Mouse (Mus musculus): Measurements from ENCODE around the gene Atf7.
A peak's percentile ranks its signal among the peaks of the same experiment; 100 is the strongest.

The Atf7 gene

DNA sequence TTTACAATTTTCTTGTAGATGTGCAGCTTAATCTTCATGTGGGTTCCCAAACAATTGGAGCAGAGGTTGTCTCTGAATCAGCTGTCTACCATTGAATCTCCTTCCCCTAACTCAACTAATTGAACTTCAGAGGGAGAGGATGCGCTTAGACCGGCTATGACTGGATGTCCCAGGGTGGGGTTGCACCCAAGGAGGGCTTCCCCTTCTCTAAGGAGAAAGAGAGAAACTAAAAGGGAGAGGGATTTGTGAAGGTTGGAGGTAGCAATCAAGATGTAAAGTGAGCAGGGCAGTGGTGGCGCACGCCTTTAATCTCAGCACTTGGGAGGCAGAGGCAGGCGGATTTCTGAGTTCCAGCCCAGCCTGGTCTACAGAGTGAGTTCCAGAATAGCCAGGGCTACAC, 5.8 kb downstream of the Atf7 start:
- DNase-seq: no peak

DNA sequence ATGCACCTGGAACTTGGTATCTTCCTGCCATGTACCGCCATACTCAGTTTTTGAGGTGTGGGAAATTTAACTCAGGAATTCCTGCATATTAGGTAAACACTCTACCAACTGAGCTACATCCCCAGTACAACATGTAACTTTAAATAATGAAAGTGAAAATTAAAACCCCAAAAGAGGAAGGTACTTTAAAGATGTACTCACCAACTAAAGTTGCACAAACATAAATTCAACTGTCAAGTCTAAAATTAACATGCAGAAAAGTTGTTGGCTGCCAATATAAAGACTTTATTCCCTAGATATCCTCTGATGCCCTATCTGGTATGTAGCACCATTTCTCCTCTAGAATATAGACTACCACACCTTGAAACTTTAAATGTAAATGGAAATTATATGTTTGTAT, 7.6 kb downstream of the Atf7 start:
- DNase-seq: no peak

- DNase-seq: no peak
Observed at GRCm38 (mm10) chr15:102616174-102616573, 9.1 kb downstream of the Atf7 start.

GRCm38 (mm10) chr15:102614224-102614623, 11.0 kb downstream of the Atf7 start:
- DNase-seq: no peak

DNA sequence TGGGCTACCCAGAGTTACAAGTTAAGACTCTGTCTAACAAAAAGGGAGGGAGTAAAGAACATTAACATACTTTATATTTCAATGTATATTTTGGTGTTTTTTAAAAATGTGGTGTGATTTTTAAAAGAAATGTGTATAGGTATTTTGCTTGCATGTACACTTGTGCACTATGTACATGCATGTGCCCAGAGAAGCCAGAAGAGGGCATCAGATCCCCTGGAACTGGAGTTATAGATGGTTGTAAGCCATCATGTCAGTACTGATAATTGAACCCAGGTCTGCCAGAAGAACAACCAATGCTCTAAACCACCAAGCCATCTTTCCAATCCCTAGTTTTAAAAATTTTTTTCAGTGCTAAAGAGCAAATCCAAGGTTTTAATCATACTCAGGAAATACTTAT, 12.3 kb downstream of the Atf7 start:
- DNase-seq: peak in 1 of 2 experiments; percentile 7

DNA sequence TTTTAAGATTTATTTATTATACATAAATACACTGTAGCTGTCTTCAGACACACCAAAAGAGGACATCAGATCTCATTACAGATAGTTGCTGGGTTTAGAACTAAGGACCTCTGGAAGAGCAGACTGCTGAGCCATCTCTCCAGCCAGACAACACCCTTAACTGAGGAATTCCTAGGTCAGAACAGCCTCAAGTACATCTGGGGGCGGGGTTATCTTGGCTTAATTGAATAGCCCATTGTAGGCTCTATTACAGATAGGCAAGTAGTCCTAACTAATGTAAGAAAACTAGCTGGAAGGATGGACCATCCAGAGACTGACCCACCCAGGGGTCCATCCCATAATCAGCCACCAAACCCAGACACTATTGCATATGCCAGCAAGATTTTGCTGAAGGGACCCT, 16.7 kb downstream of the Atf7 start:
- peak in 1 of 2 experiments; percentile 10 for DNase-seq

DNA sequence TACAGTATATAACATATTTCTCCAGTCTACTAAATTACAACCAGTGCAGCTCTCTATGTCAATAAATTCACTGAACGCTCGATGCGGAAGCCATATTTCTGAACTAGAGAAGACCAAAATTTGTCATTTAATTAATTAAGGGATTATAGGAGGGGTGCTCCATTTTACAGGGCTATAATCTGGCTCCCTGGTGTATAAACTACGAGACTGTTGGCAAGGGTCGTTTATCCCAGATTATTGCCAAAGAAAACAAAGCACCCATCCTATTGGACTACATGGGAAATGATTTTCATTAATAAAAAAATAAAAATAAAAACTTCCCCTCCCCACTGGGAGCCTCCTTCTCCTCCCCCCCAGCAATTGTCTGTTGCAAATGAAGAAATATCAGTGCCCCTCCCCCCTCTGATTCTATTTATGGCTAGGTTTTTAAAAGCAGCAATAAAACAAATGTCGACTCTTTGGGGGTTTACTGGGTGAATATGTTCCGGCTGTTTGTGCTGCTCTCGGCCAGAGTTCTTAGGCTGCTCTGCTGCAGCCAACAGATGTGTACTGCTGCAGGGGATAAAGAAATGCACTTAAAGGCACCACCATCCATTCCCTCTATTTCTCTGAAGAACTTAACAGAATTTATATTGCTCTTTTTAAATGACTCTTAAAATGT, 31.1 kb downstream of the Atf7 start:
- DNase-seq: peak; percentile 39 to 56

DNA sequence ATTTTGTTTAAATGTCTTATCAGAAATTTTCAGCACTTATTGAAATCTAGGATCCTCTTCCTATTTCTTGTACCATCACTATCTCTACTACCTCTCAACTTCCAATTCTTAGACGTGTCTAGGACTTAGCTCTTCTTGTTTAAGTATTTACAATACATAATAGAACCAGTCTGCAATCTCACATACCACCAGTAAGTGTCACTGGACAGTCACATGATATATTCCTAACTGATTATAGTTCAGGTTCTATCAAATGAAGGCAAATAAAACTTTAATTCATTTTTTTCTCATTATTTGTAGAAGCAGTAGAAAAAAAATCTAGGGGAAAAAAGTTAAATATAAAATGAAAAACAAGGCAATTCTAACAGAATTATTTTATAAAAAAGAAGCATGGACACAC, 32.6 kb downstream of the Atf7 start:
- peak in 1 of 2 experiments; percentile 10 for DNase-seq

- no peak for DNase-seq
Observed at GRCm38 (mm10) chr15:102590567-102590966, 34.7 kb downstream of the Atf7 start.

- no peak for DNase-seq
Observed at GRCm38 (mm10) chr15:102589826-102590225, 35.4 kb downstream of the Atf7 start.

DNA sequence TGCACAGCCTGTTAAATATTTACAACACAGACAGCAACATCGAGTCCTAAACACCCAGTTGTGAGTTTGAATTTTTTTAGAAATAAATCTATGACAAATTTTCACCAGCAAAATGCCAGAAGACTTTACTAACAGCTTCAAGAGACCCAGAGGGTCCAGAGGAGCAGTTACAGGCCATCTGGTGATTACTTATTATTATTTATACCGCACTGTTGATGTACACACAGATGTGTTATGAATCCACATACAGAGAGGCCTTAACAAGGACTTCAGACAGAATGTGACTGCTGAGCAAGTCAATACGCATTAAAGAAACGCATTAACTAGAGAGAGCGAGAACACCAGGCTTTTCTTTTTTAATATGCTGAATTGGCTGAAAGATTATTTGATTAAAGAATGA, 39.8 kb downstream of the Atf7 start:
- DNase-seq: no peak

DNA sequence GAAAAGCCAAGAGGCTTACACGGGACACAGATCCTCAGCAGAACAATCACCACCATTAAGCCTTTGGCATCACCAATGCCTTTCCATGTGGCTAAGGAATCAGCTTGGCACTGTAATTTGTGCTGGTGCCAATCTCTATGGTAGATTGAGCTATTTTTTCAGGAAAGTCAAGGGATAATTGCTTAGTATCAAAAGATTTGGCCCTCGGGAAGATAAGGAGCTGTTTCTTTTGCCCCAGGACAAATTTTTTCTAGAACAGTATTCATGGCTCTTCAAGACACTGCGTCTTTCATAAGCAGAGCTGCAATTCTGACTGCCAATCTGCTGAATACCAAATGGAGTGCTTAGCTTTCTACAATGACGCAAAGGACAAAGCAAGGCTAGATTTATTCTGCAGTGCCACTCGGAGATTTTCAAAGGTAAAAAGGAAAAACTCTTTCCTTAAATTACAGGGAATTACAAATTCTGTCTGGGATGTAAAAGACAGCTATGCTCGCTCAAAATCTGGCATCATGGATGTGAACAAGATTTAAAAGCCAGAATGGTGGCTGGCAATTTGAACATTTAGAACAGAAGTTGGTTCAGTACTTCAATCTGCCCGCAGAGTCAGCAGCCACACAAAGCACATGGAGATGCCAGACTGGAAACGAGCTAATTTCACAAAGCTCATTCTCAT, 41.4 kb downstream of the Atf7 start:
- DNase-seq: no peak

DNA sequence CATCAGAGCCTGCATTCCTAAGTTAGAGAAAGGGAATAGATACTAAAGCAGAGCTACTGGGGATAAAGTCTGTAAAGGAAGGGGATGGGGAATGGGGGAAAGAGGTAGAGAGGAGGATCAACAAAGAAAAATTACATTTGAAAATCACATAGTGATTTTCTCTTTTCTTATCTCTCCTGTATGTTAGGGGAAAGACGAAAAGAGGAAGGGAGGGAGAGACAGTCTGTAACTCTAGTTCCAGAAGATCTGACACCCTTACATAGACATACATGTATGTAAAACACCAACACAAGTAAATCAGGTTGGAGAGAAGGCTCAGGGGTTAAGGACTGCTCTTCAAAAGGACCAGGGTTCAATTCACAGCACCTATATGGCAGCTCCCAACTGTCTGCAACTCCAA, 44.1 kb downstream of the Atf7 start:
- DNase-seq: no peak

DNA sequence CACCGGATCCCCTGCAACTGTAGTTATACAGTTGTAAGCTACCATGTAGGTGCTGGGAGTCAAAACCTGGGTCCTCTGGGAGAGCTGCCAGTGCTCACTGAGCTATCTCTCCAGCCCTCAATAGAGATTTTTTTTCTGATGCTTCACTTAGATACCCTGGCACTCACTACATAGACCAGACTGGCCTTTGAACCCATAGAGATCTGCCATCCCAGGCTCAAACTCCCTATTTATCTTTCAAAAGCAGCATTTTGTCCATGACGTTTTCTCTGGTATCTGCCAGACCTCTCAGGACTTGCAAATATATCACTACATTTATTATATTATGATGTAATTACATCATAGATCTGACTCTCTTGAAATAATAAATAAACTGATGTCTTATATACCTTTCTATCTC, 46.9 kb downstream of the Atf7 start:
- DNase-seq: no peak

DNA sequence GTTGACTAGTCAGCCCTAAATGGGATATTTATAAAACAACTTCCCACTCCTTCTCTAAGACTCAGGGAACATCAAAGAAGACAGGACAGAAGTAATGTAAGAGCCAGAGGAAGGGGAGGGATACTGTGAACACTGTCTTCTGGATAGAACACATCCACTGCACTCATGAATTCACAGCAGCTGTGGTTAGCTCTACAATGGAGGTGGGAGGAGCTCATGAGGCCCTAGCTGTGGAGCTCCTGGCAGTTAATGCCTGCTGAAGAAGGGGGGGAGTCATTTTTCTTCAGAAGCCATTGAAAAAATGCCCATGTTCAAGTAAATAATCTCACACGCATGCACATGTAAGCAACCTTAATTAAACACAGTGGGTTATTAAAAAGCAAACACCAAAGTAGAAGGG, 48.3 kb downstream of the Atf7 start:
- no peak for DNase-seq

DNA sequence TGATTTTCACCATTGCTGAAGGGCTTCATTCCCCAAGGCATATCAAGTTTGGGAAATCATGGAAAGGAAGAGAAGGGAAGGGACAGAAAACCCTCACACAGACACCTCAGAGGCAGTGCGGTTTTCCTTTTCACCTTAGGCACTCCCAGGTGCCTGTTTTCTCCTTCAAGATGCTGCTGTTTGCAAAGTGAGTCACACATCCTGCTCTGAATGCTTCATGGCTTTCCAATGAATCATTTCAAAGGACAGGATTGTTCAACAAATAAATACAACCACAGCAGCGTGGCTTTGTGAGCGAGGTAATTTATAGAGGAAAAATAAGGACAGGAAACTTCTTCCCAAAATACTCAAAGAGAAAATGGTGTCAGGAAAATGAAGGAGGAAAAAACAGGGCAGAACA, 53.2 kb downstream of the Atf7 start:
- no peak for DNase-seq

GRCm38 (mm10) chr15:102567849-102568248, 57.4 kb downstream of the Atf7 start:
- DNase-seq: no peak

DNA sequence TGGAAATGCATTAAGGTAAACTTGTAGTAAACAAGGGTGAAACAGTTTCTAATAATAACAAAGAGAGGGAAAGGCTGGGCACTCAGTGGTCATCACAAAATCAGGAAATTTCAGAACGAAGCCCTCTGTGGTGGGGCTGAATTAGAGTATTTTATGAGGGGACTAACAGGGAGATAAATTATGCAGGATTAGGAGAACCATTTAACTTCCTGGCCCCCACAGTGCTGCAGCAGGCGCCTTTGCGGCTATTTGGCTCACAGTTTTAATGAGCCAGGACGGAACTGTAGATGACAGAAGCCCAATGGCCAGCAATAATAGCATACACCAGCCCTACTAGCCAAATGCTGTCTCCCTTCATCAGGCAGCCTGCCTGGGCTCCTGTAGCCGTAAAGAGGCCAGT, 61.6 kb downstream of the Atf7 start:
- DNase-seq: no peak

DNA sequence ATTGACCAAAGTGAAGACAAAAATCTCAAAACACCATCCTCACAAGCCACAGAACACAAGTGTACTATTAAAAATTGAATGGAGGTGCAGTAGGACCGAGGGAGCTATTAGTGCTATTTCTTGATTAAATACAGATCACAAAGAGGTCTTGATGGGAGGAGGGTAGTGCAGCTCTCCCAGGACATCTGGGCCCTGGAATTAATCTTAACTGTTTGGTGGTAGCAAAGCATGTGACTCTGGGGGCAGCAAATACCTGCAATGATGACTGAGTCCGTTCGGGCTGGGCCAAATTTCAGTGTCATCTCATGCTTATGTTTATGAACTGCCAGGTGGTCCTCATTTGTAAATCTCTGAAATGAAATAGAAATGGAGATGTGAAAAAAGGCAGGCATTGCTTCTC, 62.2 kb downstream of the Atf7 start:
- DNase-seq: no peak

- no peak for DNase-seq
Observed at GRCm38 (mm10) chr15:102562491-102562890, 62.8 kb downstream of the Atf7 start.

- DNase-seq: no peak
Observed at GRCm38 (mm10) chr15:102557580-102557979, 67.7 kb downstream of the Atf7 start.

DNA sequence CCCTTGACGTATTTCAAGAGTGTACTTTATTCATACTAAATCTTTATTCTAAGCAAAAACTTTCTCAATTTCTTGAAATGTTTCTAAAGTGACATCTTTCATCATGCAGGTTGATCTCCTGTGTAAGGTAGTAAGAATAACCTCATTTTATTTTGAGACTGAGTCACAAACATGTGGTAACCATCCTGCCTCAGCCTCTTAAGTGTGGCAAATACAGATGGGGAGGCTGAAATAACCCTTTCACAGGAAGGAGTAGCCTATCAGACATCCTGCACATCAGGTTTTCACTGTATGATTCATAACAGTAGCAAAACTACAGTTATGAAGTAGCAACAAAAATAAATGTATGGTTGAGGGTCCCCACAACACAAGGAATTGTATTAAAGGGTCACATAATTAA, 69.7 kb downstream of the Atf7 start:
- no peak for DNase-seq

DNA sequence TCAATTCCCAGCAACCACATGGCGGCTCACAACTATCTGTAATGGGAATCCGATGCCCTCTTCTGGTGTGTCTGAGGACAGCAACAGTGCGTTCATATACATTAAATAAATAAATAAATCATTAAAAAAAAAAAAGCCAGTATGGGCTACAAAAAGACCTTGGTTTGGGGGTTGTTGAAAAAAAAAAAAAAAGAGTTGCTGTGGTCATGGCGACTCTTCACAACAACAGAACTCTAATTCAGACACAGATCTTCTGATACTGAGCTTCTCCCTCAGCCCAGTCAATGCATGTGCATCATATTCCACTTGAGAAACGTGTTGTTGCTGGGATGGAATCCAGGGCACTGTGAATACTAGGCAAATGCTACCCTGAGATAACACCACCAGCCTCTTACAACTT, 72.7 kb downstream of the Atf7 start:
- DNase-seq: no peak

GRCm38 (mm10) chr15:102547478-102547877, 77.8 kb downstream of the Atf7 start:
- DNase-seq: no peak

Data from kidney, postnatal 25 days (tissue).